Mouse (Mus musculus) stomach, postnatal 0 days (tissue): Measurements from ENCODE around the gene Scamp2.

ENCODE experiments used
- CTCF ChIP-seq: IDR thresholded peaks from 2 replicates; pipeline ENCODE4 v1.5.1; 2016; ENCODE audit warnings: antibody characterized with exemption, low read depth, mild to moderate bottlenecking, moderate library complexity
- EP300 ChIP-seq: optimal IDR thresholded peaks from 2 replicates; pipeline ENCODE3; 2016; ENCODE audit warnings: antibody characterized with exemption

- TF ChIP-seq CTCF: no peak
- no peak for TF ChIP-seq EP300
These were observed 44.8 kb downstream of the Scamp2 start for GRCm38 (mm10) chr9:57605503-57605902.
